Mouse (Mus musculus) CH12.LX (cell line): ENCODE measurements around the gene 2310039H08Rik. TPM values are rescaled to one million over a fixed set of nuclear protein-coding genes. Genes with fewer than 3 reads are reported as not detected.

Experiments used
- DNase-seq: peaks from one replicate; pipeline ENCODE4 v3.0.0-alpha.2; 2013; ENCODE audit errors: extremely low read depth
- H3K27ac ChIP-seq: 2 replicates; pipeline ENCODE4 v1.5.1; 2012; ENCODE audit warnings: low read depth, mild to moderate bottlenecking, control low read depth, moderate library complexity; ENCODE audit not compliant: insufficient read depth
- H3K27me3 ChIP-seq: replicated peaks from 2 replicates; pipeline ENCODE3; 2012; ENCODE audit warnings: inconsistent platforms
- H3K36me3 ChIP-seq, 2 experiments: replicated peaks in 1 of 2; 2 replicates each; pipeline versions ENCODE3 to v1.6.1; 2012; ENCODE audit warnings: inconsistent platforms in 1 of 2, low read length in 1 of 2, mild to moderate bottlenecking in 1 of 2, mixed read lengths in 1 of 2, moderate library complexity in 1 of 2; ENCODE audit not compliant: control insufficient read depth in 1 of 2, insufficient read depth in 1 of 2
- H3K4me1 ChIP-seq, 2 experiments: 2 replicates each; pipeline ENCODE4 v1.6.1; 2012; ENCODE audit warnings: inconsistent platforms in 1 of 2, moderate library complexity in 1 of 2; ENCODE audit not compliant: insufficient read depth in 2 of 2, control insufficient read depth in 1 of 2
- H3K4me2 ChIP-seq: 2 replicates; pipeline ENCODE4 v1.6.1; 2012; ENCODE audit warnings: low read depth, mild to moderate bottlenecking, control low read depth; ENCODE audit not compliant: poor library complexity, insufficient read depth, severe bottlenecking
- H3K4me3 ChIP-seq, 3 experiments: fragments of 150-350 bp in 1 of 3; sonication (generic) in 1 of 3; replicated peaks in 1 of 3; 2 replicates each; pipeline versions ENCODE3 to v1.5.1; 2011 to 2012; ENCODE audit warnings: low read depth in 2 of 3, low read length in 2 of 3, mild to moderate bottlenecking in 2 of 3, moderate library complexity in 2 of 3, control low read depth in 1 of 3, improper control_type of control experiment in 1 of 3, inconsistent platforms in 1 of 3, mixed read lengths in 1 of 3; ENCODE audit not compliant: poor library complexity in 1 of 3
- H3K79me2 ChIP-seq: replicated peaks from 2 replicates; pipeline ENCODE4 v1.6.1; 2012; ENCODE audit warnings: mild to moderate bottlenecking, moderate library complexity; ENCODE audit not compliant: control insufficient read depth, poor library complexity, insufficient read depth, severe bottlenecking; ENCODE audit errors: extremely low read depth
- H3K9ac ChIP-seq: 2 replicates; pipeline ENCODE4 v1.6.1; 2012; ENCODE audit warnings: low read depth, mild to moderate bottlenecking, control low read depth, moderate library complexity; ENCODE audit not compliant: insufficient read depth
- H3K9me3 ChIP-seq: replicated peaks from 2 replicates; pipeline ENCODE3; 2012; ENCODE audit warnings: low read length, inconsistent platforms, mixed read lengths
- BHLHE40 ChIP-seq: IDR thresholded peaks from 2 replicates; pipeline ENCODE4 v1.6.1; 2011; ENCODE audit warnings: mild to moderate bottlenecking, low read depth, low read length, improper control_type of control experiment
- CHD1 ChIP-seq: IDR thresholded peaks from 2 replicates; pipeline ENCODE4 v1.6.1; 2012; ENCODE audit warnings: low read depth, low read length, improper control_type of control experiment, inconsistent platforms
- CHD2 ChIP-seq: IDR thresholded peaks from 2 replicates; pipeline ENCODE4 v1.6.1; 2011; ENCODE audit warnings: low read length, improper control_type of control experiment
- CTCF ChIP-seq, 2 experiments: IDR thresholded peaks in 1 of 2; conservative IDR thresholded peaks in 1 of 2; 2 replicates each; pipeline ENCODE4 v1.5.1; 2011 to 2012; ENCODE audit warnings: low read depth in 2 of 2, low read length in 2 of 2, improper control_type of control experiment in 1 of 2, inconsistent platforms in 1 of 2, mild to moderate bottlenecking in 1 of 2, moderate library complexity in 1 of 2
- E2F4 ChIP-seq: IDR thresholded peaks from 2 replicates; pipeline ENCODE4 v1.6.1; 2011; ENCODE audit warnings: low read depth, low read length, improper control_type of control experiment; ENCODE audit not compliant: insufficient replicate concordance
- ELF1 ChIP-seq: IDR thresholded peaks from 2 replicates; pipeline ENCODE4 v1.6.1; 2014; ENCODE audit warnings: low read depth, mild to moderate bottlenecking, inconsistent platforms, low read length, improper control_type of control experiment
- EP300 ChIP-seq: IDR thresholded peaks from 2 replicates; pipeline ENCODE4 v1.6.1; 2011; ENCODE audit warnings: low read length, improper control_type of control experiment
- ETS1 ChIP-seq: conservative IDR thresholded peaks from 2 replicates; pipeline ENCODE4 v1.6.1; 2012; ENCODE audit warnings: low read depth, mild to moderate bottlenecking, inconsistent platforms, low read length, improper control_type of control experiment, moderate library complexity
- GABPA ChIP-seq: IDR thresholded peaks from 2 replicates; pipeline ENCODE4 v1.6.1; 2012; ENCODE audit warnings: low read depth, low read length, improper control_type of control experiment, inconsistent platforms; ENCODE audit not compliant: insufficient replicate concordance
- HCFC1 ChIP-seq: IDR thresholded peaks from 2 replicates; pipeline ENCODE4 v1.6.1; 2012; ENCODE audit warnings: low read depth, mild to moderate bottlenecking, inconsistent platforms, low read length, improper control_type of control experiment
- IRF4 ChIP-seq: IDR thresholded peaks from 2 replicates; pipeline ENCODE4 v1.6.1; 2014; ENCODE audit warnings: low read depth, mild to moderate bottlenecking, inconsistent platforms, low read length, improper control_type of control experiment
- JUN ChIP-seq: IDR thresholded peaks from 2 replicates; pipeline ENCODE4 v1.6.1; 2011; ENCODE audit warnings: low read depth, mild to moderate bottlenecking, low read length, improper control_type of control experiment, moderate library complexity; ENCODE audit not compliant: insufficient read depth
- JUND ChIP-seq: conservative IDR thresholded peaks from 2 replicates; pipeline ENCODE4 v1.6.1; 2011; ENCODE audit warnings: low read depth, low read length, improper control_type of control experiment
- KAT2A ChIP-seq: IDR thresholded peaks from 2 replicates; pipeline ENCODE4 v1.6.1; 2012; ENCODE audit warnings: low read length, improper control_type of control experiment, inconsistent platforms; ENCODE audit not compliant: insufficient replicate concordance
- MAFK ChIP-seq: IDR thresholded peaks from 2 replicates; pipeline ENCODE4 v1.6.1; 2011; ENCODE audit warnings: low read length, improper control_type of control experiment; ENCODE audit not compliant: insufficient replicate concordance
- MAX ChIP-seq: IDR thresholded peaks from 2 replicates; pipeline ENCODE4 v1.6.1; 2011; ENCODE audit warnings: low read length, improper control_type of control experiment
- MAZ ChIP-seq: IDR thresholded peaks from 2 replicates; pipeline ENCODE4 v1.6.1; 2012; ENCODE audit warnings: low read depth, mild to moderate bottlenecking, inconsistent platforms, low read length, improper control_type of control experiment, moderate library complexity
- MEF2A ChIP-seq: IDR thresholded peaks from 2 replicates; pipeline ENCODE4 v1.6.1; 2014; ENCODE audit warnings: low read depth, mild to moderate bottlenecking, inconsistent platforms, low read length, improper control_type of control experiment, borderline replicate concordance
- MXI1 ChIP-seq: IDR thresholded peaks from 2 replicates; pipeline ENCODE4 v1.6.1; 2011; ENCODE audit warnings: mild to moderate bottlenecking, low read depth, low read length, improper control_type of control experiment
- MYC ChIP-seq: IDR thresholded peaks from 2 replicates; pipeline ENCODE4 v1.6.1; 2011; ENCODE audit warnings: low read depth, mild to moderate bottlenecking, improper control_type of control experiment, low read length
- NELFE ChIP-seq: IDR thresholded peaks from 2 replicates; pipeline ENCODE4 v1.6.1; 2011; ENCODE audit warnings: low read depth, low read length, improper control_type of control experiment
- NRF1 ChIP-seq: IDR thresholded peaks from 2 replicates; pipeline ENCODE4 v1.6.1; 2014; ENCODE audit warnings: low read depth, mild to moderate bottlenecking, inconsistent platforms, low read length, improper control_type of control experiment, moderate library complexity
- PAX5 ChIP-seq: IDR thresholded peaks from 2 replicates; pipeline ENCODE4 v1.6.1; 2012; ENCODE audit warnings: low read length, inconsistent platforms, mixed read lengths
- POLR2A ChIP-seq: IDR thresholded peaks from 2 replicates; pipeline ENCODE4 v1.6.1; 2011; ENCODE audit warnings: low read depth, mild to moderate bottlenecking, improper control_type of control experiment, low read length
- POLR2AphosphoS2 ChIP-seq: IDR thresholded peaks from 2 replicates; pipeline ENCODE4 v1.6.1; 2011; ENCODE audit warnings: low read depth, low read length, improper control_type of control experiment
- RAD21 ChIP-seq: IDR thresholded peaks from 2 replicates; pipeline ENCODE4 v1.6.1; 2011; ENCODE audit warnings: low read depth, mild to moderate bottlenecking, low read length, improper control_type of control experiment, moderate library complexity
- RCOR1 ChIP-seq: conservative IDR thresholded peaks from 2 replicates; pipeline ENCODE4 v1.6.1; 2012; ENCODE audit warnings: low read depth, mild to moderate bottlenecking, inconsistent platforms, low read length, improper control_type of control experiment
- SIN3A ChIP-seq: IDR thresholded peaks from 2 replicates; pipeline ENCODE4 v1.6.1; 2012; ENCODE audit warnings: low read length, improper control_type of control experiment, inconsistent platforms
- SMC3 ChIP-seq: IDR thresholded peaks from 2 replicates; pipeline ENCODE4 v1.6.1; 2011; ENCODE audit warnings: low read depth, low read length, improper control_type of control experiment
- TBP ChIP-seq: conservative IDR thresholded peaks from 2 replicates; pipeline ENCODE4 v1.6.1; 2011; ENCODE audit warnings: low read depth, low read length, improper control_type of control experiment
- TCF12 ChIP-seq: IDR thresholded peaks from 2 replicates; pipeline ENCODE4 v1.6.1; 2014; ENCODE audit warnings: low read depth, mild to moderate bottlenecking, inconsistent platforms, low read length, improper control_type of control experiment
- UBTF ChIP-seq: IDR thresholded peaks from 2 replicates; pipeline ENCODE4 v1.6.1; 2012; ENCODE audit warnings: low read depth, mild to moderate bottlenecking, inconsistent platforms, low read length, improper control_type of control experiment, moderate library complexity
- USF1 ChIP-seq: IDR thresholded peaks from 2 replicates; pipeline ENCODE4 v1.6.1; 2014; ENCODE audit warnings: low read depth, mild to moderate bottlenecking, inconsistent platforms, low read length, improper control_type of control experiment
- USF2 ChIP-seq: conservative IDR thresholded peaks from 2 replicates; pipeline ENCODE4 v1.6.1; 2011; ENCODE audit warnings: low read depth, low read length, improper control_type of control experiment
- ZC3H11A ChIP-seq: IDR thresholded peaks from 2 replicates; pipeline ENCODE4 v1.6.1; 2012; ENCODE audit warnings: low read depth, mild to moderate bottlenecking, inconsistent platforms, low read length, improper control_type of control experiment
- ZKSCAN1 ChIP-seq: IDR thresholded peaks from 2 replicates; pipeline ENCODE4 v1.6.1; 2012; ENCODE audit warnings: low read depth, inconsistent platforms, low read length, improper control_type of control experiment, borderline replicate concordance
- ZMIZ1 ChIP-seq: IDR thresholded peaks from 2 replicates; pipeline ENCODE4 v1.6.1; 2012; ENCODE audit warnings: low read depth, mild to moderate bottlenecking, inconsistent platforms, low read length, improper control_type of control experiment
- ZNF384 ChIP-seq: IDR thresholded peaks from 2 replicates; pipeline ENCODE4 v1.6.1; 2012; ENCODE audit warnings: low read depth, low read length, improper control_type of control experiment, inconsistent platforms
- dilution Hi-C: fragments of 300-500 bp; cut with MboI; formaldehyde crosslinking; loops from 2 replicates; pipeline ENCODE4 v1.14.3; 2020; ENCODE audit warnings: low sequenced_read_pairs; ENCODE audit not compliant: extremely low pct_unique_long_range_greater_than_20kb, extremely low pct_ligation_motif_present
- in situ Hi-C: fragments of 300-500 bp; cut with MboI; formaldehyde crosslinking; loops from 3 replicates; pipeline ENCODE4 v1.14.3; 2019; ENCODE audit warnings: low sequenced_read_pairs, low pct_ligation_motif_present, low pct_unique_long_range_greater_than_20kb, mixed read lengths
- polyA plus RNA-seq: library from polyadenylated mRNA; unstranded; fragments of >175 nt; gene quantifications from 2 replicates; pipeline ENCODE4 v1.2.1, GENCODE M21; 2012; ENCODE audit warnings: low read depth; ENCODE audit not compliant: insufficient read length
- total RNA-seq, 2 experiments: library from RNA; depleted of rRNA; stranded (reverse); fragments of 300-350 nt in 1 of 2; fragments of >200 nt in 1 of 2; gene quantifications; 2 replicates each; pipeline ENCODE4 v1.2.3; 2012 to 2014

The 2310039H08Rik gene
- total and polyA plus RNA-seq, 3 experiments, result 33.3 to 79.3 (median 65.8) TPM

- no peaks in the 10 kb centered on the region for H3K27me3 ChIP-seq
- TF ChIP-seq UBTF, result no peak
- TF ChIP-seq CHD1, result no peak
- TF ChIP-seq SMC3, result peak; percentile 33
- TF ChIP-seq KAT2A, result no peak
- no peak for TF ChIP-seq MYC
- TF ChIP-seq USF2, result no peak
- TF ChIP-seq ZKSCAN1, result no peak
- TF ChIP-seq ELF1, result peak; percentile 39; the same call in 1 of the 2 replicates
- TF ChIP-seq TCF12, result no peak
- peak; percentile 54 for TF ChIP-seq POLR2A
- no peak for TF ChIP-seq SIN3A
- no peak for TF ChIP-seq USF1
- TF ChIP-seq JUND, result no peak
- peak; percentile 23 to 61; a peak in 3 of 4 replicates for TF ChIP-seq CTCF (conservative IDR thresholded peaks at IDR 0.05 in 1 of 2, IDR thresholded peaks at IDR 0.05 in 1 of 2; ENCODE audit: low read depth in 2 of 2, low read length in 2 of 2)
- TF ChIP-seq BHLHE40, result no peak
- TF ChIP-seq NRF1, result no peak
- TF ChIP-seq HCFC1, result no peak; the same call in 1 of the 2 replicates
- TF ChIP-seq JUN, result no peak
- no peak for TF ChIP-seq IRF4
- no peak for TF ChIP-seq ZNF384
- TF ChIP-seq RCOR1, result no peak
- TF ChIP-seq E2F4, result no peak
- no peak for TF ChIP-seq ZC3H11A
- peak; percentile 30 for TF ChIP-seq RAD21
- no peak for TF ChIP-seq MEF2A
- TF ChIP-seq MXI1, result no peak
- TF ChIP-seq ZMIZ1, result peak; percentile 83
- TF ChIP-seq CHD2, result peak; percentile 68
- no peak for TF ChIP-seq MAX
- TF ChIP-seq GABPA, result no peak
- TF ChIP-seq EP300, result no peak
- TF ChIP-seq POLR2AphosphoS2, result peak; percentile 97
- no peak for TF ChIP-seq ETS1
- no peak for TF ChIP-seq NELFE
- no peak for TF ChIP-seq MAFK
- TF ChIP-seq PAX5, result no peak
- TF ChIP-seq TBP, result no peak
- peak; percentile 83 for TF ChIP-seq MAZ
- H3K27ac ChIP-seq, result peak overlapping the region; percentile 85
- peak; percentile 65 for DNase-seq
- H3K4me1 ChIP-seq, result peaks cover 3 to 22% of the 10 kb centered on the region in 2 experiments; a peak in 3 of 4 replicates
- peak overlapping the region; percentile 62 to 88 (median 86) for H3K4me3 ChIP-seq
- in situ Hi-C loops, result loop anchor here (5.0 kb wide), 2 partner anchors 36 to 121 kb away; partner anchors contain the start of gene Cul7
- peaks cover 36 to 40% of the 10 kb centered on the region in 2 experiments for H3K36me3 ChIP-seq
- H3K9ac ChIP-seq, result peak overlapping the region; percentile 61
- H3K79me2 ChIP-seq, result peaks cover 4% of the 10 kb centered on the region
- H3K4me2 ChIP-seq, result peak overlapping the region; percentile 87
- dilution Hi-C loops, result no loop called here
- no peaks in the 10 kb centered on the region for H3K9me3 ChIP-seq
These were observed 1.1 kb downstream of the 2310039H08Rik start for GRCm38 (mm10) chr17:46773278-46774130.
